Mouse (Mus musculus) megakaryocyte, embryonic 14.5 days (primary cell): ENCODE measurements around the gene Fundc2. TPM values are rescaled to one million over a fixed set of nuclear protein-coding genes. Genes with fewer than 3 reads are reported as not detected.
A peak's percentile ranks its signal among the peaks of the same experiment; 100 is the strongest.

Experiments used
- H3K27me3 ChIP-seq: replicated peaks from 2 replicates; pipeline ENCODE3; 2012; ENCODE audit warnings: inconsistent platforms
- H3K36me3 ChIP-seq: replicated peaks from 2 replicates; pipeline ENCODE3; 2012; ENCODE audit warnings: low read length, inconsistent platforms, mixed read lengths
- H3K4me1 ChIP-seq: 2 replicates; pipeline ENCODE4 v1.6.1; 2012; ENCODE audit warnings: inconsistent platforms
- H3K4me3 ChIP-seq: replicated peaks from 2 replicates; pipeline ENCODE3; 2012; ENCODE audit warnings: moderate library complexity, mild to moderate bottlenecking, inconsistent platforms
- H3K9me3 ChIP-seq: 2 replicates; pipeline ENCODE4 v1.6.1; 2012; ENCODE audit warnings: inconsistent platforms
- FLI1 ChIP-seq: IDR thresholded peaks from 2 replicates; pipeline ENCODE4 v1.6.1; 2012; ENCODE audit warnings: low read length, inconsistent platforms, mixed read lengths
- GATA1 ChIP-seq: IDR thresholded peaks from 3 replicates; pipeline ENCODE4 v1.6.1; 2012; ENCODE audit warnings: mixed read lengths, low read length, inconsistent platforms, borderline replicate concordance
- polyA plus RNA-seq: library from polyadenylated mRNA; stranded (reverse); fragments of >175 nt; gene quantifications from 2 replicates; pipeline ENCODE4 v1.2.3, GENCODE M21; 2012; ENCODE audit warnings: low replicate concordance; ENCODE audit not compliant: insufficient read depth

The Fundc2 gene
- polyA plus RNA-seq, 1 experiment: 2.2 TPM

GRCm38 (mm10) chrX:75415936-75416785 lies 34.0 kb downstream of the Fundc2 start, which contains the start of the genes Cmc4, Mtcp1 and Brcc3:
Gene Cmc4, minus strand, starts transcription at chrX:75416584.
Gene Mtcp1, minus strand, starts transcription at chrX:75416588.
Gene Brcc3, plus strand, starts transcription at chrX:75416628.
- peaks cover 11% of the 10 kb centered on the region for H3K27me3 ChIP-seq
- peaks cover 11% of the 10 kb centered on the region for H3K36me3 ChIP-seq
- TF ChIP-seq GATA1: no peak
- TF ChIP-seq FLI1: no peak
- H3K4me3 ChIP-seq: peak within 1 kb of the TSS; percentile 94
- peaks cover 4% of the 10 kb centered on the region; the same call in 1 of the 2 replicates for H3K4me1 ChIP-seq
- peaks cover 5% of the 10 kb centered on the region; the same call in 1 of the 2 replicates for H3K9me3 ChIP-seq

Other genes with a start within 250 kb of the Fundc2 start
- not detected in 2 replicates for gene Smim9, start 218.6 kb upstream of the Fundc2 start, polyA plus RNA-seq
- not detected in 2 replicates for gene F8, start 216 bp downstream of the Fundc2 start, polyA plus RNA-seq
- gene Cmc4, start 34.2 kb downstream of the Fundc2 start, polyA plus RNA-seq: 4.2 and 7.9 TPM in 2 replicates
- gene Mtcp1, start 34.2 kb downstream of the Fundc2 start, polyA plus RNA-seq: 0.10 and 0.71 TPM in 2 replicates
- gene Brcc3, start 34.2 kb downstream of the Fundc2 start, polyA plus RNA-seq: 2.5 and 9.9 TPM in 2 replicates
- gene Vbp1, start 131.9 kb downstream of the Fundc2 start, polyA plus RNA-seq: 2.0 TPM in 1 of 2 replicates, not detected in the other
- gene Rab39b, start 195.8 kb downstream of the Fundc2 start, polyA plus RNA-seq: not detected in 2 replicates